17 mouse cellular contexts compared by ENCODE assay signal in genomic region chr19:46330696-46331095, GRCm38 (mm10). TPM values are rescaled to one million over a fixed set of nuclear protein-coding genes. Genes with fewer than 3 reads are reported as not detected.
A peak's percentile ranks its signal among the peaks of the same experiment; 100 is the strongest.
DNase-seq lines count a peak whose midpoint lies in the region; ATAC-seq and TF ChIP-seq lines count a peak whose summit lies in the region.
"Had no signal": no experiment of that assay in that cellular context is flagged by ENCODE, and none has a peak within 500 bp of the region (broad histone marks: within the 10 kb centered on the region; RNA-seq: fewer than 3 reads in every experiment).

No protein-coding gene starts in this region.

- 0 out of 2 replicates have a peak overlapping the region, but pooled peaks have one; percentile 14 for H3K4me3 ChIP-seq in forebrain, embryonic 10.5 days
- H3K4me3 ChIP-seq in forebrain, embryonic 12.5 days (replicated peaks), result no peak overlapping the region
- no peak overlapping the region for H3K4me3 ChIP-seq in intestine, embryonic 14.5 days (ENCODE audit: low read depth, low read length)
- H3K4me3 ChIP-seq in intestine, embryonic 15.5 days (replicated peaks), result no peak overlapping the region
- no peak overlapping the region for H3K4me3 ChIP-seq in neural tube, embryonic 13.5 days
- H3K4me3 ChIP-seq in neural tube, embryonic 15.5 days (replicated peaks), result no peak overlapping the region
- H3K4me3 ChIP-seq in MEL (ENCODE audit: control insufficient read depth in 1 of 2, insufficient read depth in 1 of 2, low read depth in 2 of 2, low read length in 2 of 2), result no peak overlapping the region
- H3K4me3 ChIP-seq: heart, adult 2 months; heart, embryonic 10.5 days; hindbrain, embryonic 12.5 days had no signal

- no peak for TF ChIP-seq CTCF in MEL (IDR thresholded peaks at IDR 0.05 in 2 of 3, conservative IDR thresholded peaks at IDR 0.05 in 1 of 3; ENCODE audit: control insufficient read depth in 1 of 3, insufficient read depth in 1 of 3, low read depth in 2 of 3, low read length in 3 of 3, poor library complexity in 1 of 3, severe bottlenecking in 1 of 3)

- H3K36me3 ChIP-seq in forebrain, embryonic 10.5 days (replicated peaks), result peaks cover 32% of the 10 kb centered on the region
- H3K36me3 ChIP-seq in forebrain, embryonic 12.5 days (replicated peaks), result peaks cover 31% of the 10 kb centered on the region
- peaks cover 20% of the 10 kb centered on the region for H3K36me3 ChIP-seq in intestine, embryonic 14.5 days (ENCODE audit: control insufficient read depth, insufficient read depth, low read length)
- H3K36me3 ChIP-seq in intestine, embryonic 15.5 days, result 0 out of 2 replicates have a peak, but pooled peaks cover 8% of the 10 kb centered on the region
- peaks cover 24% of the 10 kb centered on the region for H3K36me3 ChIP-seq in neural tube, embryonic 13.5 days
- H3K36me3 ChIP-seq in neural tube, embryonic 15.5 days, result peaks cover 25% of the 10 kb centered on the region
- H3K36me3 ChIP-seq in MEL (ENCODE audit: control insufficient read depth in 1 of 2, insufficient read depth in 2 of 2, low read length in 2 of 2), result peaks cover 0 to 5% of the 10 kb centered on the region in 2 experiments; a peak in 2 of 4 replicates

- peaks cover 72% of the 10 kb centered on the region for H3K4me1 ChIP-seq in forebrain, embryonic 10.5 days
- H3K4me1 ChIP-seq in forebrain, embryonic 12.5 days, result peaks cover 50% of the 10 kb centered on the region
- H3K4me1 ChIP-seq in intestine, embryonic 14.5 days (replicated peaks; ENCODE audit: control insufficient read depth, insufficient read depth, low read length), result peaks cover 22% of the 10 kb centered on the region
- peaks cover 27% of the 10 kb centered on the region for H3K4me1 ChIP-seq in intestine, embryonic 15.5 days (replicated peaks)
- peaks cover 40% of the 10 kb centered on the region for H3K4me1 ChIP-seq in neural tube, embryonic 13.5 days (replicated peaks)
- H3K4me1 ChIP-seq in neural tube, embryonic 15.5 days, result peaks cover 30% of the 10 kb centered on the region
- peaks cover 0 to 18% of the 10 kb centered on the region in 2 experiments; a peak in 2 of 4 replicates for H3K4me1 ChIP-seq in MEL (ENCODE audit: control insufficient read depth in 1 of 2, insufficient read depth in 2 of 2, low read length in 2 of 2)

- no peak for TF ChIP-seq EP300 in MEL (IDR thresholded peaks at IDR 0.05; ENCODE audit: low read depth in 1 of 2, low read length in 2 of 2)

- 93% methylated on average over 12 of the region's 12 CpGs for WGBS in forebrain, embryonic 10.5 days
- 91% methylated on average over 12 of the region's 12 CpGs for WGBS in forebrain, embryonic 12.5 days
- 86% methylated on average over 12 of the region's 12 CpGs for WGBS in intestine, embryonic 14.5 days
- WGBS in intestine, embryonic 15.5 days, result 90% methylated on average over 12 of the region's 12 CpGs
- WGBS in neural tube, embryonic 13.5 days, result 90% methylated on average over 12 of the region's 12 CpGs
- WGBS in neural tube, embryonic 15.5 days, result 92% methylated on average over 12 of the region's 12 CpGs

- H3K9ac ChIP-seq in forebrain, embryonic 12.5 days, result no peak overlapping the region
- no peak overlapping the region for H3K9ac ChIP-seq in intestine, embryonic 14.5 days (ENCODE audit: low read length)
- no peak overlapping the region for H3K9ac ChIP-seq in intestine, embryonic 15.5 days
- no peak overlapping the region for H3K9ac ChIP-seq in neural tube, embryonic 13.5 days
- H3K9ac ChIP-seq in neural tube, embryonic 15.5 days (replicated peaks), result no peak overlapping the region
- no peak overlapping the region for H3K9ac ChIP-seq in MEL (ENCODE audit: control insufficient read depth, low read depth, low read length, poor library complexity, severe bottlenecking)
- H3K9ac ChIP-seq: forebrain, embryonic 15.5 days; heart, embryonic 13.5 days; hindbrain, embryonic 12.5 days had no signal

- TF ChIP-seq POLR2A in MEL (IDR thresholded peaks at IDR 0.05; ENCODE audit: control insufficient read depth in 1 of 2, insufficient read depth in 1 of 2, low read depth in 1 of 2, low read length in 2 of 2, poor library complexity in 1 of 2), result no peak

- H3K27me3 ChIP-seq in forebrain, embryonic 10.5 days (ENCODE audit: poor library complexity, severe bottlenecking), result peaks cover 42% of the 10 kb centered on the region
- H3K27me3 ChIP-seq in forebrain, embryonic 12.5 days, result peaks cover 19% of the 10 kb centered on the region
- peaks cover 12% of the 10 kb centered on the region for H3K27me3 ChIP-seq in intestine, embryonic 14.5 days (replicated peaks; ENCODE audit: control insufficient read depth, insufficient read depth, low read length)
- peaks cover 13% of the 10 kb centered on the region for H3K27me3 ChIP-seq in intestine, embryonic 15.5 days (replicated peaks)
- peaks cover 4% of the 10 kb centered on the region for H3K27me3 ChIP-seq in neural tube, embryonic 13.5 days
- H3K27me3 ChIP-seq in neural tube, embryonic 15.5 days (replicated peaks), result no peaks in the 10 kb centered on the region
- no peaks in the 10 kb centered on the region for H3K27me3 ChIP-seq in MEL (ENCODE audit: control insufficient read depth in 1 of 2, insufficient read depth in 2 of 2, low read length in 2 of 2)
- H3K27me3 ChIP-seq: forebrain, embryonic 15.5 days had no signal

- H3K27ac ChIP-seq in forebrain, embryonic 10.5 days, result no peak overlapping the region
- H3K27ac ChIP-seq in forebrain, embryonic 12.5 days, result no peak overlapping the region
- H3K27ac ChIP-seq in intestine, embryonic 14.5 days (ENCODE audit: low read depth), result no peak overlapping the region
- H3K27ac ChIP-seq in intestine, embryonic 15.5 days, result no peak overlapping the region
- H3K27ac ChIP-seq in neural tube, embryonic 13.5 days (replicated peaks), result no peak overlapping the region
- no peak overlapping the region for H3K27ac ChIP-seq in neural tube, embryonic 15.5 days (replicated peaks)
- H3K27ac ChIP-seq in MEL (ENCODE audit: control insufficient read depth, low read depth, low read length), result no peak overlapping the region
- H3K27ac ChIP-seq: forebrain, embryonic 15.5 days; heart, adult 2 months; heart, embryonic 10.5 days; heart, embryonic 13.5 days; hindbrain, embryonic 12.5 days; hindbrain, postnatal 0 days had no signal

- peaks cover 2% of the 10 kb centered on the region; the same call in 1 of the 2 replicates for H3K79me2 ChIP-seq in MEL (ENCODE audit: control insufficient read depth, insufficient read depth, low read length, poor library complexity)

- no peak for ATAC-seq in forebrain, embryonic 12.5 days (ENCODE audit: low FRiP score)
- no peak for ATAC-seq in intestine, embryonic 14.5 days (replicated peaks; ENCODE audit: low FRiP score, low TSS enrichment, low read depth)
- no peak for ATAC-seq in intestine, embryonic 15.5 days
- no peak for ATAC-seq in neural tube, embryonic 13.5 days (ENCODE audit: low read depth)
- ATAC-seq in neural tube, embryonic 15.5 days (ENCODE audit: low FRiP score), result no peak
- ATAC-seq: activated CD4-positive, CD25-positive, alpha-beta regulatory T cell, adult 4 months; CD4-positive, CD25-positive, alpha-beta regulatory T cell, adult 4 months; forebrain, embryonic 15.5 days; inflammation-experienced regulatory T-cells, adult 6 months had no signal

- no peak for TF ChIP-seq RAD21 in MEL (IDR thresholded peaks at IDR 0.05; ENCODE audit: low read depth, low read length)

- H3K9me3 ChIP-seq in forebrain, embryonic 10.5 days, result no peaks in the 10 kb centered on the region
- no peaks in the 10 kb centered on the region for H3K9me3 ChIP-seq in forebrain, embryonic 12.5 days
- H3K9me3 ChIP-seq in intestine, embryonic 14.5 days (ENCODE audit: control insufficient read depth, low read length), result no peaks in the 10 kb centered on the region
- H3K9me3 ChIP-seq in intestine, embryonic 15.5 days, result no peaks in the 10 kb centered on the region
- H3K9me3 ChIP-seq in neural tube, embryonic 13.5 days, result no peaks in the 10 kb centered on the region
- no peaks in the 10 kb centered on the region for H3K9me3 ChIP-seq in neural tube, embryonic 15.5 days (replicated peaks)
- no peaks in the 10 kb centered on the region for H3K9me3 ChIP-seq in MEL (replicated peaks; ENCODE audit: insufficient read depth, low read length)
- H3K9me3 ChIP-seq: forebrain, embryonic 15.5 days; heart, embryonic 10.5 days; heart, embryonic 13.5 days; hindbrain, embryonic 12.5 days had no signal

- DNase-seq in forebrain, embryonic 10.5 days (ENCODE audit: extremely low spot score, low spot score), result no peak
- DNase-seq in intestine, embryonic 14.5 days (ENCODE audit: low spot score), result peak; percentile 48
- no peak for DNase-seq in MEL (ENCODE audit: low read depth, low spot score)
- no peak for DNase-seq in left cerebral cortex, adult 11 months (ENCODE audit: low spot score)

- H3K4me2 ChIP-seq in forebrain, embryonic 12.5 days, result no peak overlapping the region
- no peak overlapping the region for H3K4me2 ChIP-seq in intestine, embryonic 14.5 days (ENCODE audit: low read length)
- H3K4me2 ChIP-seq in intestine, embryonic 15.5 days (replicated peaks), result no peak overlapping the region
- peak overlapping the region; percentile 34; the same call in 1 of the 2 replicates for H3K4me2 ChIP-seq in neural tube, embryonic 13.5 days
- no peak overlapping the region for H3K4me2 ChIP-seq in neural tube, embryonic 15.5 days

RNA-seq across cellular contexts. Expression of gene Fbxl15, which starts 2.7 kb away (rescaled TPM):
- 17.9 and 18.0 TPM in 2 replicates for polyA plus RNA-seq in forebrain, embryonic 10.5 days (2016; fragmentation: Nextera tagmentation; extraction: Ambion mirVana)
- polyA plus RNA-seq in forebrain, embryonic 12.5 days (2016; fragmentation: Nextera tagmentation; extraction: Ambion mirVana), result 23.5 and 24.5 TPM in 2 replicates
- polyA plus RNA-seq in intestine, embryonic 14.5 days (2014; fragmentation: Nextera tagmentation; extraction: Ambion mirVana), result 17.5 and 17.7 TPM in 2 replicates
- 15.6 and 16.7 TPM in 2 replicates for polyA plus RNA-seq in intestine, embryonic 15.5 days (2015; fragmentation: Nextera tagmentation; extraction: Ambion mirVana)
- polyA plus RNA-seq in neural tube, embryonic 13.5 days (2015; fragmentation: Nextera tagmentation; extraction: Ambion mirVana), result 37.7 and 39.1 TPM in 2 replicates
- 44.0 and 52.3 TPM in 2 replicates for polyA plus RNA-seq in neural tube, embryonic 15.5 days (2015; fragmentation: Nextera tagmentation; extraction: Ambion mirVana)
- 12.1 and 12.7 TPM in 2 replicates for total RNA-seq in MEL (2012; rRNA removed)
- 10 to 100 TPM in 1 of 2 experiments, not detected in 1; 13.2 TPM for polyA plus RNA-seq in MEL (2012; ENCODE audit: insufficient read depth in 1 of 2, insufficient read length in 2 of 2, low read depth in 1 of 2, low replicate concordance in 2 of 2, missing spikeins in 1 of 2)

RNA-seq across cellular contexts. Expression of gene Psd, which starts 3.7 kb away (rescaled TPM):
- 2.8 and 2.9 TPM in 2 replicates for polyA plus RNA-seq in forebrain, embryonic 10.5 days (2016; fragmentation: Nextera tagmentation; extraction: Ambion mirVana)
- 23.1 and 25.4 TPM in 2 replicates for polyA plus RNA-seq in forebrain, embryonic 12.5 days (2016; fragmentation: Nextera tagmentation; extraction: Ambion mirVana)
- polyA plus RNA-seq in intestine, embryonic 14.5 days (2014; fragmentation: Nextera tagmentation; extraction: Ambion mirVana), result 36.4 and 43.9 TPM in 2 replicates
- polyA plus RNA-seq in intestine, embryonic 15.5 days (2015; fragmentation: Nextera tagmentation; extraction: Ambion mirVana), result 34.8 and 36.2 TPM in 2 replicates
- 47.2 and 53.8 TPM in 2 replicates for polyA plus RNA-seq in neural tube, embryonic 13.5 days (2015; fragmentation: Nextera tagmentation; extraction: Ambion mirVana)
- 88.4 and 118 TPM in 2 replicates for polyA plus RNA-seq in neural tube, embryonic 15.5 days (2015; fragmentation: Nextera tagmentation; extraction: Ambion mirVana)
- total RNA-seq in MEL (2012; rRNA removed), result 1.9 and 4.5 TPM in 2 replicates
- 10 to 100 TPM in 1 of 2 experiments, not detected in 1; 17.2 TPM for polyA plus RNA-seq in MEL (2012; ENCODE audit: insufficient read depth in 1 of 2, insufficient read length in 2 of 2, low read depth in 1 of 2, low replicate concordance in 2 of 2, missing spikeins in 1 of 2)

RNA-seq across cellular contexts. Expression of gene Cuedc2, which starts 7.8 kb away (rescaled TPM):
- 206 and 224 TPM in 2 replicates for polyA plus RNA-seq in forebrain, embryonic 10.5 days (2016; fragmentation: Nextera tagmentation; extraction: Ambion mirVana)
- 226 TPM in 2 replicates for polyA plus RNA-seq in forebrain, embryonic 12.5 days (2016; fragmentation: Nextera tagmentation; extraction: Ambion mirVana)
- 154 and 176 TPM in 2 replicates for polyA plus RNA-seq in intestine, embryonic 14.5 days (2014; fragmentation: Nextera tagmentation; extraction: Ambion mirVana)
- polyA plus RNA-seq in intestine, embryonic 15.5 days (2015; fragmentation: Nextera tagmentation; extraction: Ambion mirVana), result 126 and 138 TPM in 2 replicates
- polyA plus RNA-seq in neural tube, embryonic 13.5 days (2015; fragmentation: Nextera tagmentation; extraction: Ambion mirVana), result 318 and 357 TPM in 2 replicates
- polyA plus RNA-seq in neural tube, embryonic 15.5 days (2015; fragmentation: Nextera tagmentation; extraction: Ambion mirVana), result 322 and 350 TPM in 2 replicates
- total RNA-seq in MEL (2012; rRNA removed), result 270 and 302 TPM in 2 replicates
- polyA plus RNA-seq in MEL (2012; ENCODE audit: insufficient read depth in 1 of 2, insufficient read length in 2 of 2, low read depth in 1 of 2, low replicate concordance in 2 of 2, missing spikeins in 1 of 2), result 100 to 1,000 TPM; 251 to 297 TPM

RNA-seq across cellular contexts. Expression of gene Mfsd13a, which starts 10.2 kb away (rescaled TPM):
- polyA plus RNA-seq in forebrain, embryonic 10.5 days (2016; fragmentation: Nextera tagmentation; extraction: Ambion mirVana), result 12.5 and 13.3 TPM in 2 replicates
- 8.8 and 9.3 TPM in 2 replicates for polyA plus RNA-seq in forebrain, embryonic 12.5 days (2016; fragmentation: Nextera tagmentation; extraction: Ambion mirVana)
- 12.3 and 12.7 TPM in 2 replicates for polyA plus RNA-seq in intestine, embryonic 14.5 days (2014; fragmentation: Nextera tagmentation; extraction: Ambion mirVana)
- polyA plus RNA-seq in intestine, embryonic 15.5 days (2015; fragmentation: Nextera tagmentation; extraction: Ambion mirVana), result 13.5 and 14.2 TPM in 2 replicates
- 10.3 and 10.6 TPM in 2 replicates for polyA plus RNA-seq in neural tube, embryonic 13.5 days (2015; fragmentation: Nextera tagmentation; extraction: Ambion mirVana)
- 13.2 and 13.9 TPM in 2 replicates for polyA plus RNA-seq in neural tube, embryonic 15.5 days (2015; fragmentation: Nextera tagmentation; extraction: Ambion mirVana)
- total RNA-seq in MEL (2012; rRNA removed), result 4.7 and 5.5 TPM in 2 replicates
- 10 to 100 TPM in 1 of 2 experiments, not detected in 1; 45.9 TPM for polyA plus RNA-seq in MEL (2012; ENCODE audit: insufficient read depth in 1 of 2, insufficient read length in 2 of 2, low read depth in 1 of 2, low replicate concordance in 2 of 2, missing spikeins in 1 of 2)

RNA-seq across cellular contexts. Expression of gene 2310034G01Rik, which starts 19.4 kb away (rescaled TPM):
- polyA plus RNA-seq in forebrain, embryonic 10.5 days (2016; fragmentation: Nextera tagmentation; extraction: Ambion mirVana), result 1.0 and 1.1 TPM in 2 replicates
- polyA plus RNA-seq in forebrain, embryonic 12.5 days (2016; fragmentation: Nextera tagmentation; extraction: Ambion mirVana), result 1.4 and 1.8 TPM in 2 replicates
- polyA plus RNA-seq in intestine, embryonic 14.5 days (2014; fragmentation: Nextera tagmentation; extraction: Ambion mirVana), result 1.7 and 2.0 TPM in 2 replicates
- 1.1 and 1.7 TPM in 2 replicates for polyA plus RNA-seq in intestine, embryonic 15.5 days (2015; fragmentation: Nextera tagmentation; extraction: Ambion mirVana)
- polyA plus RNA-seq in neural tube, embryonic 13.5 days (2015; fragmentation: Nextera tagmentation; extraction: Ambion mirVana), result 2.5 and 3.5 TPM in 2 replicates
- 2.4 and 2.7 TPM in 2 replicates for polyA plus RNA-seq in neural tube, embryonic 15.5 days (2015; fragmentation: Nextera tagmentation; extraction: Ambion mirVana)
- total RNA-seq in MEL (2012; rRNA removed), result 0.50 and 0.78 TPM in 2 replicates
- polyA plus RNA-seq in MEL (2012; ENCODE audit: insufficient read depth in 1 of 2, insufficient read length in 2 of 2, low read depth in 1 of 2, low replicate concordance in 2 of 2, missing spikeins in 1 of 2), result under 1 TPM in 1 of 2 experiments, not detected in 1; 0.95 TPM
- polyA plus RNA-seq: activated CD4-positive, CD25-positive, alpha-beta regulatory T cell, adult 4 months had no signal
